Mouse (Mus musculus) heart, embryonic 16.5 days (tissue): ENCODE data around the gene Plekhb2. TPM values are rescaled to one million over a fixed set of nuclear protein-coding genes. Genes with fewer than 3 reads are reported as not detected.

Experiments used
- ATAC-seq: fragments of 200-750 bp; cut with Nextera tagmentation; replicated peaks from 2 replicates; pipeline ENCODE4 v1.8.0; 2017; ENCODE audit warnings: moderate number of reproducible peaks; ENCODE audit not compliant: insufficient read depth, low FRiP score; ENCODE audit errors: extremely low read depth
- H3K27ac ChIP-seq: fragments of 300-500 bp; sonication (generic); 2 replicates; pipeline ENCODE4 v1.5.1; 2014; ENCODE audit warnings: mild to moderate bottlenecking, low read length, control low read depth, moderate library complexity
- H3K27me3 ChIP-seq: fragments of 300-500 bp; sonication (generic); 2 replicates; pipeline ENCODE4 v1.6.1; 2014; ENCODE audit warnings: low read length, mixed read lengths; ENCODE audit not compliant: control insufficient read depth, insufficient read depth
- H3K36me3 ChIP-seq: fragments of 300-500 bp; sonication (generic); 2 replicates; pipeline ENCODE4 v1.6.1; 2014; ENCODE audit not compliant: control insufficient read depth, insufficient read depth
- H3K4me1 ChIP-seq: fragments of 300-500 bp; sonication (generic); 2 replicates; pipeline ENCODE4 v1.6.1; 2014; ENCODE audit warnings: low read length, mixed read lengths; ENCODE audit not compliant: control insufficient read depth, insufficient read depth
- H3K4me2 ChIP-seq: fragments of 300-500 bp; sonication (generic); 2 replicates; pipeline ENCODE4 v1.6.1; 2014; ENCODE audit warnings: low read depth, mild to moderate bottlenecking, control low read depth, low read length
- H3K4me3 ChIP-seq: fragments of 300-500 bp; sonication (generic); 2 replicates; pipeline ENCODE4 v1.5.1; 2014; ENCODE audit warnings: mild to moderate bottlenecking, control low read depth, low read length
- H3K9ac ChIP-seq: fragments of 300-500 bp; sonication (generic); 2 replicates; pipeline ENCODE4 v1.6.1; 2014; ENCODE audit warnings: low read length, control low read depth
- H3K9me3 ChIP-seq: fragments of 300-500 bp; sonication (generic); replicated peaks from 2 replicates; pipeline ENCODE4 v1.6.1; 2016; ENCODE audit warnings: low read length; ENCODE audit not compliant: control insufficient read depth
- WGBS: fragments of 180-500 bp; shearing (Covaris S2); extraction: QIAGEN DNeasy Blood & Tissue Kit; methylation state at CpG from one replicate; pipeline ENCODE4 v1.1.7; 2014; 5-methylcytosine and 5-hydroxymethylcytosine counted together
- polyA plus RNA-seq: library from polyadenylated mRNA; unstranded; fragments of >200 nt; fragmentation: Nextera tagmentation; extraction: Ambion mirVana; gene quantifications from 2 replicates; pipeline ENCODE4 v1.2.1, GENCODE M21; 2015

The Plekhb2 gene
- polyA plus RNA-seq, 1 experiment from 2014 or later = 87.3 TPM

DNA sequence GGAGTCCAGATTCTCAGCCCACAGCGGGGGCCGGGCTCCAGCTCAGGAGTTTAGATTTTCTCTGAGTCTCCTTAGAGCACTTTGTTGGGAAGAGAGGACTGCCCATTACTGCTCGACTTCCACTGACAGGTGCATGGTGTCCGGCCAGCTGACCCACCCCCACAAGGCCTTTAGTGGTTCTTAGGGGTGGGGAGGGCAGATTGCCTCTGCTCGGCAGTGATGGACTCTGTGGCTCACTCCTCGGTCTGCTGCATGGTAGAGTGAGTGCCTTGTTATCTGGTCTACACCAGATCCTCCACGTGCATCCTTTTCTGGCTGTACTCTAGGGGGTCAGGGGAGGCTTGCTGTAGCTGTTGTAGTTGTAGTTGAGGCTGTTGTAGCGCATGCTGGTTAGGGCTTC, 18.6 kb downstream of the Plekhb2 start:
- no peaks in the 10 kb centered on the region for H3K4me1 ChIP-seq
- no peaks in the 10 kb centered on the region for H3K27me3 ChIP-seq
- H3K27ac ChIP-seq = no peak overlapping the region
- peaks cover 27% of the 10 kb centered on the region for H3K36me3 ChIP-seq
- H3K9ac ChIP-seq = no peak overlapping the region
- 83% methylated on average over 8 of the region's 8 CpGs for WGBS
- no peaks in the 10 kb centered on the region for H3K9me3 ChIP-seq
- ATAC-seq = no peak
- no peak overlapping the region for H3K4me2 ChIP-seq
- no peak overlapping the region for H3K4me3 ChIP-seq

DNA sequence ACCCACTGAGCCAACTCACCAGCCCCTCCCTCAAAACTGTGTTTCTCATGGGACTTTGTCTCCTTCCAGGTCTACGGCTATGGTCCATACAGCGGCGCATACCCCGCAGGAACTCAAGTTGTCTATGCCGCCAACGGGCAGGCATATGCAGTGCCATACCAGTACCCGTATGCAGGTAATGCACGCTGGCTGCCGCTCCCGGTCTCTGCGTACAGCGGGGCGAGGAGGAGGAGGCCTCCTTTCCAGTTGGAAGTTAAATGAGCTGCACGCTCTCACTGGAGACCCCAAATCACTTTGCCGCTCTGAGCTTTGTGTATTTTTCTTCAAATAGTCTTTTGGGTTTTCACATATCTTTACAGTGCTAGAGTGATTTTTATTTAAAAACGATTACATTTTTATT, 19.5 kb downstream of the Plekhb2 start:
- Histone ChIP-seq H3K4me3 (no peak overlapping the region), H3K27me3 (no peaks in the 10 kb centered on the region), H3K9me3 (no peaks in the 10 kb centered on the region), H3K27ac (no peak overlapping the region), H3K36me3 (peaks cover 26% of the 10 kb centered on the region), H3K4me2 (no peak overlapping the region), H3K9ac (no peak overlapping the region), H3K4me1 (no peaks in the 10 kb centered on the region)
- ATAC-seq = no peak
- WGBS = 94% methylated on average over 16 of the region's 16 CpGs

- ATAC-seq = no peak
- no peaks in the 10 kb centered on the region for H3K9me3 ChIP-seq
- 93% methylated on average over 9 of the region's 9 CpGs for WGBS
- no peaks in the 10 kb centered on the region for H3K4me1 ChIP-seq
- no peak overlapping the region for H3K27ac ChIP-seq
- no peak overlapping the region for H3K4me3 ChIP-seq
- no peaks in the 10 kb centered on the region for H3K27me3 ChIP-seq
- H3K9ac ChIP-seq = no peak overlapping the region
- peaks cover 31% of the 10 kb centered on the region for H3K36me3 ChIP-seq
- no peak overlapping the region for H3K4me2 ChIP-seq
Observed at GRCm38 (mm10) chr1:34871170-34871569, 21.4 kb downstream of the Plekhb2 start.

DNA sequence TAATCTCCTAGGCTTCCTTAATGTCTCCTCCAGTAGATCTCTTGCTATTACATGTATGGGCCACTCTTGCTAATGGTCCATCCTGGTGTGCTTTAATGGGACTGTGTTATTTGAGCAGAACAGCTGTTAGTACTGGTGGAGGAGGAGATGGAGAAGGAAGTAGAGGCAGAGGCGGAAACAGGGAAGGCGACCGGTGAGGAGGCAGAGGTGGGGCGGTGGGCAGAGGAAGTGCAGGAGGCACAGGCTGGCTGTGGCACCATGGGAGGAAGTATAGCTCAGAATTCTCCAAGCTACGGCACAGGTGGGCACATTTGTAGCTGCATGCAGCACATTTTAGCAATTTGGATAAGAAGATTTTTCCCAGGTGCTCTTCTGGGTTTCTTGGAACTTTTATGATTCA, 23.8 kb downstream of the Plekhb2 start:
- 75% methylated on average over 5 of the region's 5 CpGs for WGBS
- Histone ChIP-seq H3K4me2 (no peak overlapping the region), H3K4me1 (no peaks in the 10 kb centered on the region), H3K27ac (no peak overlapping the region), H3K9ac (no peak overlapping the region), H3K4me3 (no peak overlapping the region), H3K27me3 (no peaks in the 10 kb centered on the region), H3K9me3 (no peaks in the 10 kb centered on the region), H3K36me3 (peaks cover 33% of the 10 kb centered on the region)
- ATAC-seq = no peak

- no peak overlapping the region for H3K9ac ChIP-seq
- no peak overlapping the region for H3K4me3 ChIP-seq
- peaks cover 7% of the 10 kb centered on the region for H3K9me3 ChIP-seq
- peaks cover 9% of the 10 kb centered on the region; the same call in 1 of the 2 replicates for H3K4me1 ChIP-seq
- ATAC-seq = peak; percentile 63
- H3K27ac ChIP-seq = no peak overlapping the region
- H3K36me3 ChIP-seq = peaks cover 14% of the 10 kb centered on the region; the same call in 1 of the 2 replicates
- H3K4me2 ChIP-seq = no peak overlapping the region
- WGBS = 27% methylated on average over 6 of the region's 6 CpGs
- no peaks in the 10 kb centered on the region for H3K27me3 ChIP-seq
Observed at GRCm38 (mm10) chr1:34879611-34880010, 29.8 kb downstream of the Plekhb2 start.

DNA sequence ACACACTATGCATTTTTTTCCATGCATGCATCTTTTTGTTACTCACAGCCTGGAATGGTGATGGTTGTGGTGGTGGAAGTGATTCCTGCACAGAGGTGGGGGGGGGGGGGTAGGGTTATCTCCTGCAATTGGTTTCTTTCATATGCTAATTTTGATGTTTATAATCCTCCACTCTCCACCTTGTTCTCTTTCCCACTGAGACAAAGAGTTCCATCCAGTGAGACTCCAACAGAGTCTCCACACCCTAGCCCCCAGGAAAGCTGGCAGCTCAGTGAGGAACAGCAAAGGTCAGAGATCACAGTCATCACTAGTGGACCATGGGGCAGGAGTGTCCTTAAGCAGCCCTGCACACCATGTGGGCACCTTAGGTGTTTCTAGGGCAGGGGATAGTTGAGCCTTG, 34.0 kb downstream of the Plekhb2 start:
- Histone ChIP-seq H3K9me3 (peaks cover 7% of the 10 kb centered on the region), H3K4me3 (no peak overlapping the region), H3K4me2 (no peak overlapping the region), H3K36me3 (0 out of 2 replicates have a peak, but pooled peaks cover 3% of the 10 kb centered on the region), H3K4me1 (peaks cover 9% of the 10 kb centered on the region; the same call in 1 of the 2 replicates), H3K27me3 (no peaks in the 10 kb centered on the region), H3K9ac (no peak overlapping the region), H3K27ac (no peak overlapping the region)
- no peak for ATAC-seq

GRCm38 (mm10) chr1:34891559-34892289, 41.9 kb downstream of the Plekhb2 start:
- peaks cover 2% of the 10 kb centered on the region; the same call in 1 of the 2 replicates for H3K27me3 ChIP-seq
- no peaks in the 10 kb centered on the region for H3K9me3 ChIP-seq
- H3K4me3 ChIP-seq = no peak overlapping the region
- WGBS = 40% methylated on average over 14 of the region's 14 CpGs
- no peak overlapping the region for H3K27ac ChIP-seq
- no peaks in the 10 kb centered on the region; the same call in 1 of the 2 replicates for H3K4me1 ChIP-seq
- no peak for ATAC-seq
- H3K4me2 ChIP-seq = no peak overlapping the region
- H3K36me3 ChIP-seq = no peaks in the 10 kb centered on the region
- H3K9ac ChIP-seq = no peak overlapping the region

DNA sequence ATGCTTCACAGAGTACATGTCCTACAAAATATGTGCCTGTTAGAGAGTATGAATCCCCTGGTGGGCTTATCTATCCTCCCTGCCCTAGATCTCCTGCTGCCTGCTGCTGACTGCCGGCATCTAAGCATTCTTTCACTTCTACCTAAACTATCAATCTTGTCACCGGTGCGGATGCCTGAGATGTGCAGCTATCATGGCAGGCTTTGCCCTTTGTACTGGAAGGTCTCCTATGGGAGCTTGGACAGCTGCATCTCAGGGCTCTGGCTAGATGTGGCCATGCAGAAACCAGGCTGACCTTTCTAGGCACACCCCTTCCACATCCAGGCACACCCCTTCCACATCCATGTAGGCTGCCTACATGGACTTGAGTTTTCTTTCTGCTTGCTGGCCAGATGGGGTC, 42.7 kb downstream of the Plekhb2 start:
- no peak overlapping the region for H3K27ac ChIP-seq
- no peak for ATAC-seq
- H3K4me2 ChIP-seq = no peak overlapping the region
- peaks cover 2% of the 10 kb centered on the region; the same call in 1 of the 2 replicates for H3K27me3 ChIP-seq
- no peaks in the 10 kb centered on the region for H3K9me3 ChIP-seq
- H3K4me1 ChIP-seq = no peaks in the 10 kb centered on the region; the same call in 1 of the 2 replicates
- H3K4me3 ChIP-seq = no peak overlapping the region
- 35% methylated on average over 3 of the region's 3 CpGs for WGBS
- H3K9ac ChIP-seq = no peak overlapping the region
- H3K36me3 ChIP-seq = no peaks in the 10 kb centered on the region

- no peak for ATAC-seq
- Histone ChIP-seq H3K27me3 (peaks cover 2% of the 10 kb centered on the region; the same call in 1 of the 2 replicates), H3K36me3 (no peaks in the 10 kb centered on the region), H3K27ac (no peak overlapping the region), H3K4me1 (no peaks in the 10 kb centered on the region; the same call in 1 of the 2 replicates), H3K9ac (no peak overlapping the region), H3K4me2 (no peak overlapping the region), H3K9me3 (no peaks in the 10 kb centered on the region), H3K4me3 (no peak overlapping the region)
- WGBS = 68% methylated on average over 4 of the region's 4 CpGs
Observed at GRCm38 (mm10) chr1:34893331-34893730, 43.6 kb downstream of the Plekhb2 start.
